Mouse (Mus musculus) cerebellum, postnatal 10 days (tissue): ENCODE results near the gene Nccrp1.
A peak's percentile ranks its signal among the peaks of the same experiment; 100 is the strongest.

Source experiments
- DNase-seq, 2 experiments: peaks; one replicate each; pipeline ENCODE4 v3.0.0; 2021; ENCODE audit warnings: mixed read lengths in 2 of 2

The Nccrp1 gene

DNA sequence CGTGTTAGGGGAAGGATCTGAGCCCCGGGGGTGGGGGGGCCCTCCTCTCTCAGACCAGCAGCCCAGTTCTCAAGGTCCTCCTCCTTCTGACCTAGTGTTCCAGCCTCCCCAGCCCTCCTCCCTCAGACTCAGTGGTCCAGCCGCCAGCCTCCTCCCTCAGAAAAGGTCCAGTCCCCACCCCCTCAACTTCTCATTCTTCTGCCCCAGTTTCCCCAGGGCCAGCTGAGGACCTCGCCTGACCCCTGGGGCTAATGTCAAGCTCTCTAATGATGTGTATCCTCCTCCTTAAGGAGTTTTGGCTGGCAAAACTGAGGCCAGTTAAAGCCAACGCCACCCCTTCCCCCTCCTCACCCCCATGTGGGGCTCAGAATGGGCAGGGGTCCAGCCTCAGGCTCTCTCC is at the start of gene Nccrp1:
Gene Nccrp1, minus strand, starts transcription at position 101 of the 400 bp plus-strand sequence.
- peak in 1 of 2 experiments; percentile 9 for DNase-seq

DNA sequence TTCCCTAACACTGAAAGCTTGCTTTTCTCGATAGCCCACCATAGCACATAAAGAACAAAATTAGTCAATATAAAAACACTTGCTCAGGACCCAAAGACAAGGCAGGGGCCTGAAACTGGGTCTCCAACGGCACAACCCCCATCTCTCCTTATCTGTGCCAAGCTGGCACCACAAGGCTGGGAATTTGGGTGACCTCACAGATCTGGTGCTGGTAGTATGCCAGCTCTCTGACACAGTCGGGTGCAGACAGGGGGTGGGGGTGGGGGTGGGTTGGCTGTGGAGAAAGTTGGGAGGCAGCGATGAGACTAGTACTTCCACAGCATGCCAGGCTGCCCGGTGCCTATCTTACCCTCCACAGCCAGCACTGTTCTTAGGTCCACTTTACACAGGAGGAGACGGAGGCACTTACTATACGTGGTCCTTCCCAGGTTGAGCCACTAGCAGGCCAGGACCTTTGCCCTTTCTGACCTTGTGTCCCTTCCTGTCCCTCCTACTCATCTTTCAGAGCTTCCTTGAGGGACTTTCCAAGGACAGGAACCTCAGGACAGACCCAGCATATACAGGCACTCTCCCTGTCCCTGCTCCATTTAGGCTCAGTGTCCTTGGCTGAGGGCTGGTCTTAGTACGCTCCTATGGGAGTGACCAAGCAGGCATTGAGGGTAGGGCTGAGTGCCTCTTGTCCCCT is 48.8 kb upstream of the Nccrp1 start:
- peak; percentile 70 to 71 for DNase-seq

GRCm38 (mm10) chr7:28593206-28594111 is 46.4 kb upstream of the Nccrp1 start:
- DNase-seq = no peak

DNA sequence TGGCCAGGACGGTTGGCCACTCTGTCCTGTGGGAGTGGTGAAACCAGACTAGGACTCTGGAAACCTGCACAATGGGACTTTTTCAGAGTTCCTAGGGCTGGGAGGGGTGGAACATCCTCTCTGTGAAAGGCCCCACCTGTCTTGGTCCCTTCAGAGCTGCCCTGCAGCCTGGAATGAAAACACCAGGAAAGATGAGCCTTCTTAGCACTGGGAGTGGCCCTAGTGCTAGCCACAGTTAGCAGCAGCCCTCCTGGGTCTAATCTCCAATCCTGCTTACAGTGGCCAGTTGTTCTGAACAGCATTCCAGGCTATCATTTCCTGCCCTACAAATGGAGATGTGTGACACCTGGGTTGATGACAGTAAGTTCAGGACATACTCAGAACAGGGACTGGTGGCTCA is 44.8 kb upstream of the Nccrp1 start:
- DNase-seq = no peak

DNA sequence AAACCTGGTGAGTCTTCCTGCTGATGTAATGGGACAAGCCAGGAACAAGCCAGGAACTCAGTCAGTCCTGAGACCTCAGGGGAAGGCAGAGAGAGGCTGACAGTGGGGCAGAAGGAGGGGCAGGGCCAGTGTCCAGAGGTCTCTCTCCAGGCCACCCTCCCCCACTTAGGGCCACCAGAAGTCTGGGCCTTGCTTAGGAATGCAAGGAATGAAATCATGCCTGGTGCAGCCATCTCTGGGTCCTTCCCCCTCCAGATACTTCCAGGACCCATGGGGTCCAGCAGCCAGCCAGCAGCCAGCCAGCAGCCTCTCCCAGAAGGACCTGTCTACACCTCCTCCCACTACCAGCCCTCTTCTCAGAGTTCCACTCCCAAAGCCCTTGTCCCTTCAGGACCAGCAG is 40.6 kb upstream of the Nccrp1 start:
- no peak for DNase-seq

- peak; percentile 43 to 55 for DNase-seq
These were observed 39.8 kb upstream of the Nccrp1 start for GRCm38 (mm10) chr7:28586663-28587411.

- DNase-seq = no peak
These were observed 37.9 kb upstream of the Nccrp1 start for GRCm38 (mm10) chr7:28585001-28585400.

GRCm38 (mm10) chr7:28584468-28584867 is 37.4 kb upstream of the Nccrp1 start:
- DNase-seq = no peak

DNA sequence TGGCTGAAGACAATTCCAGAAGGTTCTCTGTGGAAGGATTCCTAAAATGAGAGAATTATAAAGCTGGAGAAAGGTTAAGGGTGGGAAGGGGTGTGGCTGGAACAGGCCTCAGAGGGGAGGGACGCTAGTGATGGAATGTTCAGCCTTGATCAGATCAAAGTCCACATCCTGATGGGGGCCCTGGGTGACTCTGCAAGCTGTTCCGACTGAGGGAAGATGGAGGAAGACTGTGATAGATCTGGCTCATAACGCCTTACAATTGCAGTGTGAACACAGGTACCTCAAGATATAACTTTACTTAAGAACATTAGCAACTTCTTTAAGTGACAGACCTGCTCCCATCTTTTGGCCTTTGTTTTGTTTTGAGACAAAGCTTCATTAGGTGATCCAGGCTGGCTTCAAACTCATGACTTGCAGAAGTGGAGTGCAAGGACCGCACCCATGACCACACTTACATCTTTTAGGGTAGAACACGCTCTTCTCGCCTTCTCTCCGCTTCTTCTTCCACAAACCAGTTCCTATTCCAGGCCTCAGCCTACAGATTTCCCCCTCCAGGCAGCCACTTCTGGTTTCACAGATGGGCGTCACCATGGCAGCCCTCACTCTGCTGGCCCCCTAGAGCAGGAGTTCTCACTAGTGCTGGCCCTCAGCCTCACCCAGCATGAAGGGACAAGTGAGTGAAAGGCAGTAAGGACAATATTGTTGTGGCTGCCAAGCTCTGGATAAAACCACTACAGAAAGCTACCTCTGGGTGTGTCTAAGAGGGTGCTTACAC is 36.7 kb upstream of the Nccrp1 start:
- peak in 1 of 2 experiments; percentile 53 for DNase-seq

DNA sequence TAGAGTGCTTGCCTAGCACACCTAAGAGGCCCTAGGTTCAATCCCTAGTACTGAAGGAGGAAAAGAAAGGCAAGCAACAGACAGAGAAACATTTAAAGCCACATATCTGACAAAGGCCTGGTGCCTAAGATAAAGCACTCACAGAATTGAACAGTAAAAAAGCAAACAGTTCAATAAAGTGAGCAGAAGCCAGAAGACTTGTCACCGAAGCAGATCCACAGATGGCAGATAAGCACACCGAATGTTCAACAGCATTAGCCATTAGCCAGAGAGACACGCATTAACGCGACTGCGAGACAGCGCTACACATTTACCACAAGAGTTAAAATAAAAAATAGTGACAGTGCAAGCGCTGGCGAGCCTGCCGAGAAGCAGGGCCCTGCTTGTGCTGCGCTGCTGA is 35.8 kb upstream of the Nccrp1 start:
- no peak for DNase-seq

GRCm38 (mm10) chr7:28581721-28582120 is 34.7 kb upstream of the Nccrp1 start:
- DNase-seq = no peak

GRCm38 (mm10) chr7:28579826-28580225 is 32.8 kb upstream of the Nccrp1 start:
- DNase-seq = no peak

GRCm38 (mm10) chr7:28578543-28579053 is 31.5 kb upstream of the Nccrp1 start:
- no peak for DNase-seq

DNA sequence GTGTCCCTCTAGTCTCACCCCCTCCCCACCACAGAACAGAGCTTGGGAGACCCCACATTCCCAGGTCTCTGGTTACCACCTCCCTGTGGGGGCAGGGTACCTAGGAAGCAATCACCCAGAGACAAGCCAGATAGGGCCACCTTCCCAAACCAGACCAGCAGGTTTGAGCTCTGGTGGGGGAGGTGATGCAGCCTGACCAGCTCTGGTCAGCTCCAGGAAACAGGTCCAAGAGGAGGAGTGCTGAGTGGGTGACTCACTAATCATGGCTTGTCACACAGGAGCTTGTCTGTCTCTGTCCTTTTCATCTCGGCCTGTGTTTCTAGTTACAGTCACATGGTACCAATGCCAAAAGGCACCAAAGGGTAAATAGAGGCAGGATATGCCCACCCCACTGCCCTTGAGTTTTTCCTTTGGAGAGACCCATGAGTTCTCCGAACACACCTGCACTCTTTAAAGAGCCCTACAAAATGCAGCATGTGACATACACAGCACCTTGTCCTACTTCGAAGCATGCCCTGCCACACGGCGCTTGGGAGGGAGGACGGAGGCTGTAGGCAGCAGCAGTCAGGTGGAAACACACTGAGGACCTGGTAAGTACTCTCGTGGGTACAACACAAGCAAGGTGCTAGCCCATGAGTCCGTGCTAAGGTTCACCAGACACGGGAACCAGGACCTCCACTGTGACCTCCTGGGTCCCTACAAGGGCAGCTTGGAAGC is 30.9 kb upstream of the Nccrp1 start:
- no peak for DNase-seq

DNA sequence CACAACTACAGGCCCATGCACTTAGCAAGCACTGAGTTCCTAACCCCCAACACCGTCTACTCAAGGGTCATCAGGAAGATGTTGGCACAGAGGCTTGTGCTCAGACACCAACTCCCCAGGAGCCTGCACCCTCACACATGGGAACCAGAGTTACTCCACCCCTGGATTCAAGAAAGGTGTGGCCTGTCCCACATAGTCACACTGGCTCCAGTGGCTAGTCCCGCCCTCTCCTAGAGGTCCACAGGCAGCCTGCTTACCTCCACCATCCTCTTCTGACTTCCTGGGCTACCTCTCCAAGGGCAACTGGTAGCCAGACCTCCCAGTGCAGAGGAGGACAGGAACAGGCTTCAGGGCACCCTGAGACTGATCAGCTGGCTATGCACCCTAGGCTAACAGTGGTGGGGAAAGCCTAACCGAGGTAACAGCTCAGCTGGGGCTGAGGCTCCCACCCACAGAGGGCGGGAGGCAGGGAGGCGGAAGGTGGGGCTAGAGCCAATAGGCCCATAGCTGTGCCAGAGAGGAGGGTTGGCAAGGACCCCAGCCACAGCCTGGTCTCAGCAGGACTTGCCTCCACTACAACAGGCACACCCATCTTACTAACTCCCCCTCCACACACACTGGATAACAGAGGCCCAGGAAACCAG is 29.3 kb upstream of the Nccrp1 start:
- DNase-seq = peak; percentile 80 to 87

DNA sequence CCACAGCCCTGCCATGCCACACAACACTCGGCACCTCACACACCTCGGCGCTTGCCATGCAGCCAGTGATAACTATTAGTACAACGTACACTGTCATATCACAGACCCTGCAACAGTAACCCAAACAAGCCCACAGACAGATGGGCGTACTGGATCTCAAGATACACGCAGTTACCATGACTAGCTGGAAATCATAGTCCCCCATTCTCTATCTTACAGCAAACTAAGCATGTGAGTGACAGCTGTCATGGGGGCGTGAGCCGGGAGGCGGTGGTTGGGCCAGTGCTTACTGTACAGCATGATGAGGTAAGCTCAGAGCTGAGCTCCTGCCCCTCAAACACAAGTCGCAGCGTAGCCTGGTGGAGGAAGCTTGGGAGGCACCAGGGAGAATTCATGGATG is 28.5 kb upstream of the Nccrp1 start:
- DNase-seq = no peak

DNA sequence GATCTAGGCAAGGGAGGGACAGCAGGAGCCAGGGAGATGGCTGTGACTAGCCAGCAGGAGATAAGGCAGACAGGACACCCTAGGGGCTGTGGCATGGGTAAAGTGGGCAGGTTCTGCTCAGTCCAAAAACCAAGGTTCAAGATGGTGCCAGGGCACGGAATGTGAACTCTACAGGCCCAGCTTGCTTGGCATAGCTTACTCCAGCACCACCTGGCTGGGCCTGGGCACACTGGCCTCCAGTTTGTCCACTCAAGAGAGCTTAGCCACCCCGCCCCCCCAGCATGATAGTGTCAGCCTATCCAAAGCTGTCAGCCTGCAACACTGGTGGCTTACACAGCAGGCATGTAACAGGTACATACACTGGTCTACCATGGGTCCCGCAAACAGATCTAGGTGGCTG is 26.2 kb upstream of the Nccrp1 start:
- DNase-seq = no peak

GRCm38 (mm10) chr7:28572689-28573088 is 25.6 kb upstream of the Nccrp1 start:
- DNase-seq = no peak

- DNase-seq = peak; percentile 55 to 71
These were observed 24.1 kb upstream of the Nccrp1 start for GRCm38 (mm10) chr7:28570982-28571682.

DNA sequence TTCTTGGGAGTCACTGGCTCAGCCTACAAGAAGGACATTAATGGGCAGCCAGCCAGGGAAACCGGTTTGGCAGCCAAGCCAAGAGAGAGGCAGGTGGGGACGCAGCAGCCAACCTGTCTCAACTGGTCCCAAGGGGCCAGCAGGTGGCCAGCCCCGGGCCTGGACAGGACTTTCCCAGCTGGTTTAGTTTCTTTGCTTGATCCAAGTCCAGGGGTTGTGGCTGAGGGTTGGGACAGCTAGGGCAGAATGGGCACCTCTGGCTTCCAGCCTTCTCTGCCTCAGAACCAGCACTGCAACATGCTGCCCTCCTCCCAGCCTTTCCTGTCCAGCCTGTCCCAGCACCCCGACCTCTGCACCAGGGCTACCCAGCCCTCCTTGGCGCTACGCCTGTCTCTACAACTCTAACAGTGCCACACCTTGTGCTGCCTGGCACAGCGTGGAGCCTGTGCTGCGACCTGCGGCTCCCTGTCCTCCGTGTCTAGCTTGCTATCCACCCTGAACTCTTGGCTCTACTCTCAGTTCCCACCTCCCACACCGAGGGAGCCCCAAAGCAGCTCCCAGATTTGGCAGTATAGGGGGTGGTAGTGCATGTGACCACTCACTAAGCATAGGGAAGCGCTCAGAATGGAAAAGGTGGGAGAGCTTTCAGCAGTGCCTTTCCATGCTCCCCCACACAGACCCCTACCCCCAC is 23.4 kb upstream of the Nccrp1 start:
- peak; percentile 81 to 85 for DNase-seq
